Mouse (Mus musculus): Measurements from ENCODE around the gene Caskin1.
A peak's percentile ranks its signal among the peaks of the same experiment; 100 is the strongest.

Caskin1 gene

DNA sequence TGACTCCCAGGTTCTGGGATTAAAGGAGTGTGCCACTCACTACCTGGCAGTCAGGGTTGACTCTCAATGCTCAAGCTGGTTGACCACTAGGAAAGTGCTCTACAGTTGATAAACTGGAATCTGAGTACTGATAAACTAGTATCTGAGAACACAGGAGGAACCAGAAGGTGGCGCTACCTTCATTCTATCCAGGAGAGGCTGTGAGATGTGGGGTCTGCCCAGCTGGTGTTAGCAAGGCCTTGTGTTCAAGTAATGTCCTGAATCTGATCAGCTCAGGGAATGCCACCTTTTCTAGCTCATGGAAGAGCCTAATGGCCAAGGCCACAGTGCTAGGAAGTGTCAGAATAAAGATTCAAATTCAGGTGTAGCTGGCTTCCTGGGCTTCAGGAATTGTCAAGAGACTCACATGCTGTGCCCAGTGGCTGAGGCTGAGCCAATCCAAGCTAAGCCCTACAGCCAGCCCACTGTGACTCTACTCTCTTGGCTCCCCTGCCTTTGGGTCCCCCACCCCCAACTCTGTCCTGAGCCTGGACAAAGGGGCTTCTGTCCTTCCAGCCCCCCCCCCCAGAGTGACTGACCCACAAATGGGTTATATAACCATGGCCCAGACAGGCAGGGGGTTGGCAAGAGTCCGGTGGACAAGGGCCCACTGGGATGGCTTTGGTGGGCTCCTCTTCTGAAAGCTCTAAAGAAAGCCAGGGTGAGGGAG, 6.4 kb downstream of the Caskin1 start:
- DNase-seq (ENCODE audit: low spot score), result peak; percentile 60

DNA sequence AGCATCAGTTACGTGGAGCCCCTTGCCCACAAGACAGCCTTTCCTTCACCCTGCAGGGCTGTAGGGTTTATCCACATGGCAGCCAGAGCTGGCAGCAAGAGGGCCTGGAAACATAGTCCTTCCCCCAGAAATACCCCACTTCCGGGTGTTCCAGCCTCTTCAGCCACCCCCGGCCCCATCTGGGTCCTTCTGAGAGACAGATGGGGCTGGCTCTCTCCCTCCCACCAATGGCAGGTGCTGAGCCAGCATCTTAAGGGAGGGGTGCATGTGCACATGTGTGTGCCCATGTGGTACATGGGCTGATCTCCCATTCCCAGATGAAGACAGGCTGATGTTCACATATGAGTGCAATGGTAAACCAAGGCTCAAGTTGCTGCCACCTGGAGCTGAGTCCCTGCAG, 7.0 kb downstream of the Caskin1 start:
- no peak for DNase-seq (ENCODE audit: low spot score)

DNA sequence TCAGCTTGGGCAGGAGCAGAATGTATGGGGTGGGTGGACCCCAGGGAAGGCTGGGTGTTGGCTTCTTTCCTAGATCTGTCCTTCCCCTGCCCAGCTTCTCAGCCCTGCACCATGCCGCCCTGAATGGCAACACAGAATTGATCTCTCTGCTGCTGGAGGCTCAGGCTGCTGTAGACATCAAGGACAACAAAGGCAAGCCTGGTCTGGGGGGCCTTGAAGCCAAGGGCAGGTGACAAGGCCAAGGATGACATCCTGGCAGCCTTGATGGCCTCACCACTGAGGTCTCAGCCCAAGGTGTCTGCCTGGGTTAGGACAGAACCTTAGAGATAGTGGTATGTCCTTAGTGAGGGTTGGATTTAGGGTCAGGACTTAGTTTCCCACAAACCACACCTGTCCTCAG, 7.6 kb downstream of the Caskin1 start:
- DNase-seq (ENCODE audit: low spot score), result no peak

DNA sequence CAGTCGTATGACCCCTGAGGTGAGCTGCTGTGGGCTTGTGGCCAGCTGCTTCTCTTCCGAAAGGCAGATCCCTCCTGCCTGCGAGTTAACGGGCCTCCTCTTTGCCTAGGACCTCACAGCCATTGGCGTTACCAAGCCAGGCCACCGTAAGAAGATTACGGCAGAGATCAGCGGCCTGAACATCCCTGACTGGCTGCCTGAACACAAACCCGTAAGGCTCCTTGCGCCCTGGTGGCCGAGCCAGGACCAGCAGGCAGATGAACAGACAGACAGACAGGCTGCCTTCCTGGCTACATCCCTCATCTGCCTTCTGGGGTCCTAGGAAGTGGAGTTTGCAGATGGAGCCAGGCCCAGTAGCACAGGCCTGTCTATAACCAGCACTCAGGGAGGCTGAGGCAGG, 13.8 kb downstream of the Caskin1 start:
- no peak for DNase-seq (ENCODE audit: low spot score)

DNA sequence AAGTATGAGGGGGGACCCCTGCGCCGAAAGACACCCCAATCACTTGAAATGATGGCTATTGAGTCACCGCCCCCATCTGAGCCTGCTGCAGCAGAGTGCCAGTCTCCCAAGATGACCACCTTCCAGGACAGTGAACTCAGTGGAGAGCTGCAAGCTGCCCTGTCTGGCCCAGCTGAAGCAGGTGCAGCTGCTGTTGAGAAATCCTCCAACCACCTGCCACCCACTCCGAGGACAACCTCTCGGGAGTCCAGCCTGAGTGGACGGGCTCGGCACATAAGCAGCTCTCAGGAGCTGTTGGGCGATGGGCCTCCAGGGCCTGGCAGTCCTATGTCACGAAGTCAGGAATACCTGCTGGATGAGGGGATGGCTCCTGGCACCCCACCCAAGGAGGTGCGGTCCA, 15.7 kb downstream of the Caskin1 start:
- no peak for DNase-seq (ENCODE audit: low spot score)

DNA sequence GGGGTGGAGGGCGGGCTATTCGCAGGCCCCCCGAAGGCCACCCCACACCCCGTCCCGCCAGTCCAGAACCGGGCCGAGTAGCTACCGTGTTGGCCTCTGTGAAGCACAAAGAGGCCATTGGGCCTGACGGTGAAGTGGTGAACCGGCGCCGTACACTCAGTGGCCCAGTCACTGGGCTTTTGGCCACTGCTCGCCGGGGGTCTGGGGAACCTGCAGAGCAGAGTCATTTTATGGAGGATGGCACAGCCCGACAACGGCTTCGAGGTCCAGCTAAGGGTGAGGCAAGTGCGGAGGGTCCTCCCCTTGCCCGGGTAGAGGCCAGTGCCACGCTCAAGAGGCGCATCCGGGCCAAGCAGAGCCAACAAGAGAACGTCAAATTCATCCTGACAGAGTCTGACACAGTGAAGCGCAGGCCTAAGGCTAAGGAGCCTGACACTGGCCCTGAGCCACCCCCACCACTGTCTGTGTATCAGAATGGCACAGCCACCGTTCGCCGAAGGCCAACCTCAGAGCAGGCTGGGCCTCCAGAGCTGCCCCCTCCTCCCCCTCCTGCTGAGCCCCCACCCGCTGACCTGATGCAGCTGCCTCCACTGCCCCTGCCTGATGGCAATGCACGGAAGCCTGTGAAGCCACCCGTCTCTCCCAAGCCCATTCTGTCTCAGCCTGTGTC, 17.0 kb downstream of the Caskin1 start:
- DNase-seq (ENCODE audit: low spot score), result no peak

DNA sequence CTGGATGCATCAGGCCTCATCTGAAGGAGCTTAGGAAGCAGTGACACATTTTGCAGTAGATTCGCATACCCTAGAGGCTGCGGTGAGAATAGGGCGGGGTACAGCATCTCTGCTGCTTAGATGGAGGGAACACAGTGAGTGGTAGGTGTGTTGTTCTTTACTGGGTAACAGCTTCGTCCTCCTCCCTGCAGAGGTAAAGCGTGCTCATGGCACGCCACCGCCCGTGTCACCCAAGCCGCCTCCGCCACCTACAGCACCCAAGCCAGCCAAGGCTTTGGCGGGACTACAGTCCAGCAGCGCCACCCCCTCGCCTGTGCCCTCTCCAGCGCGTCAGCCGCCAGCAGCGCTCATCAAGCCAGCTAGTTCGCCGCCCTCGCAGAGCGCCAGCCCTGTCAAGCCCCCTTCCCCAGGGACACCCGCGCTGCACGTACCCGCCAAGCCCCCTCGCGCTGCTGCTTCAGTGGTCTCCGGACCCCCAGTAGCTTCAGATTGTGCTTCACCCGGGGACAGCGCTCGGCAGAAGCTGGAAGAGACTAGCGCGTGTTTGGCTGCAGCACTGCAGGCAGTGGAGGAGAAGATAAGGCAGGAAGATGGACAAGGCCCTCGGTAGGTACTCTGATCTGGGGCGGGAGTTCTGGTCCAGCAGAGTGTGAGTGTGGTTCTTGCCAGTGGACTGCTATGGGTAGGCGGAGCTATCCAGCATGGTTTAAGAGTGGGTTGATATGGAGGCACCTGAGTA, 18.1 kb downstream of the Caskin1 start:
- DNase-seq (ENCODE audit: low spot score), result no peak

DNA sequence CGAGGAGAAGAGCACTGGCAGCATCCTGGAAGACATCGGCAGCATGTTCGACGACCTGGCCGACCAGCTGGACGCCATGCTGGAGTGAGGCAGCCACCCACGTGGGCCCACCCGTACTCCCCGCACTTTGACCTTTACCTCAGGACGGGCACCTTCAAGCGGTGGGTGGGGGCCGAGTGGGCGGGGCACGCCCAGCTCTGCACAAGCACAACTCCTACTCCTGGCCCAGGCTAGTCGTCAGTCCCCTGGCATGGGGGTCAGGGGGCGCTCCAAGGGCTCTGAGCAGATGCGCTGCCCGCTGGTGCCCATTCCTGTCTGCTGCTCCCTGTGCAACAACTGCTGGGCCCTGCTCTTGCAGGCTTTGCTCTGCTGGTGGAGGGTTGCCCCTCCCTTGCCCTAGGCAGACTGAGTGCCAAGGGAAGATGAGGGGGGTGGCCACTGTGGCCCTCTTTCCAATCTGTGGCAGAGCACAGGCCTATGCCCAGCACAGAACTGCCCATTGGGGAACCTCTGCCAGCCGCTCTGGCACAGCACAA, 18.8 kb downstream of the Caskin1 start:
- no peak for DNase-seq (ENCODE audit: low spot score)

DNA sequence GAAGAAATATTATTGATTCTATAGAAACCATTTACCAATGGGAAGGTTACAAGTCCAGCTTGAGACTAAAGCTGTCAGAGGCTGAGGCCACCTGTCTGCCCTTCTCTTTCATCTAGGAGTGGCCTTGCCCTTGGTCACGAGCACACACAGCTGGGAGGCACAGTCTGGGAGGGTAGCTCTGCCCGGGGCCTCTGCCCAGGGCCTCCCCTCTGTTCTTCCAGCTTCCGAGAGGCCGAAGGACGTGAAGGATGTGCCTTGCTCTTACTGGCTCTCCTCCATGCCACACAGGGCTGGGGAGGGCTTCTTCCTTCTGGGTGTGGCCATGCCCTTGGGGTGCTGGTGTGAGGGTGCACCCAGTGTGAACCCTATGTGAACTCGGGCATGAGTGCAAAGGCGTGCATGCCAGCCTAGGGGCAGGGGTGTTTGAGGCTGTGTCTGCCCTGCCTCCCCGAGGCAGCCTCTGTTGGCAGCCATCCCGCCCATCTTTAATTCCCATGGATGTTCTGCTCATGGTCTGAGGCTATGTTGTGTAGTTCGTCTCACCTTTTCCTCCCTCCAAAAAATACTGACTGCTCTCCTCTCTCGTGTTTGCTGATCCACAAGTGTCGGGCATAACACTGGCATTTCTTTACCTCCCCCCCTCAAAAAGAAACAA, 19.5 kb downstream of the Caskin1 start:
- DNase-seq (ENCODE audit: low spot score), result no peak

DNA sequence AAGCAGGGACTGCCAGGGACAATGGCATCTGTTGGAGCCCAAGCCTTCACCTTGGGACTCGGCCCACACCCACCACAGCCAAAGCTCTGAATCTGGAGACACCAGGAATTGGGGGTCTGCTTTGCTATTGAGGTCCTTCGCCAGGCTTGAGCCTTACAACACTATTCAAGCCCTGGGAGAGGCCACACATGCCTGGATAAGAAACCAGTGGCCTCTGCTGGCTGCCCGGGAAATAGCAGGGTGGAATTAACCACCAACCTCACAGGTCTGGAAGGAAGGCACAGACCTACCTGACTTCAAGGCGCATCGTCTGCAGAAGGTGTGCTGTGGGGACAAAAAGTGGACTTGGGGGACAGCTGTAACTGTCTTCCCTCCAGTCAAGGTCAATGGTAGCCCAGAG, 25.2 kb downstream of the Caskin1 start:
- DNase-seq (ENCODE audit: low spot score), result no peak

DNA sequence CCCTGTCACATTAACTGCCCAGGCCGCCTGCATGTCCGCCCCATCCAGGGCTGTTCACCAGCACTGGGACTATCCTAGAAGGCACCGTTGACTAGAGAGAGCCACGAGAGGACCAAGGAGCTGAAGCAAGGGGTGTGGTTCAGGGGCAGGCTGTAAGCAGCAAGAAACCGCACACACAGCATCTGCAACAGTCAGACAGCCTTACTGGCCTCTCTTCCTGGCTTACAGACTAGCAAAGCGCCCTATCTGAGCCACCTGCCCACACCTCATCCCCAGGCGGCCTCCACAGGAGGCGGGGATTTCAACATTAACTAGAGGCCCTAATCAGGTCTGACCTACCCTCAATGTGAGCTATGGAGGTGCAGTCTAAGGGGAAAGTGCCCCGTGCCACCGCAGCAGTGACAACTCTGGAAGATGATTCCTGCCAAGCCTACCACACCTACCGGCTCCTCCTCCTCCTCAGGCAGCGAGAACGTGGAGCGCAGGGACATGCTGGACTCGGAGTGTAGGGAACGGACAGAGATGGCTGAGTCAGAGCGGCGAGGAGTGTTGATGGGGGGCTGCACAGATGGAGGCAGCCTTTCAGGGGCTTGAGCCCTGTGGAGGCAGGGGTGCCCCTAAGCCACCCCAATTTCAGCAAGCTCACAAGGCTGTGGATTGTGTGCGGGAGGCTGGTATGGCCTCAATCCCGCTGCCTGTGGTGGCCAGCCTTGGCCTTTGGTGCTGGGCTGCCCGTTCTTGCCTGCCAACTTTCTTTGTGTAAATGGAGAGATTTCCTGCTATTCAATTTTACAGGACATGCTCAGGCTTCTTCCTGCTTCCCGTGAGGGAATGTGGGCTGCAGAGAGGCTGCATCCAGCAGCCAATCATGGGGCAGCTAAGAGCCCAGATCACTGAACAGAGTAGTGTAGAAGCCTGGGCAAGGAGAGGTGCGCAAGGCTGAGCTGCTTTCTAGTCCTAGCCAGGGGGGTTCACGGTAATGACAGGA, 26.2 kb downstream of the Caskin1 start:
- DNase-seq (ENCODE audit: low spot score), result no peak

DNA sequence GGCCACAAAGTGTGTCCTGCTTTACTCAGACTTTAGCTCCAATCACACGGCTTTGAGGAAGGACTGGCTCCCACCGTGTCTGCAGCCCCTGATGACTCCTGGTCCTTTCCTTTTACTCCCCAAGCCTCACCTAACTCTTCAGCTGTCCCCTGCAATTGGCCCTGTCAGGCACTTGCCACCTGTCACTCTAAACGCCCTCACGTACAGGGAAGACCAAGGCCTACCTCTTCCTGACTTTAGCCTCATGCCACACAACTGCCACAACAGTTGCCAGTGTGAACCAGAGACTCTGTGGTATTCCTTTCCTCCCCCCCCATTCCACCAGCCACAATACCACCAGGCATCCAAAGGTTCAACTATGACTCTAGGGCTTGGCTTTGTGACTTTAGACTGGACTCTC, 32.0 kb downstream of the Caskin1 start:
- DNase-seq (ENCODE audit: low spot score), result no peak

DNA sequence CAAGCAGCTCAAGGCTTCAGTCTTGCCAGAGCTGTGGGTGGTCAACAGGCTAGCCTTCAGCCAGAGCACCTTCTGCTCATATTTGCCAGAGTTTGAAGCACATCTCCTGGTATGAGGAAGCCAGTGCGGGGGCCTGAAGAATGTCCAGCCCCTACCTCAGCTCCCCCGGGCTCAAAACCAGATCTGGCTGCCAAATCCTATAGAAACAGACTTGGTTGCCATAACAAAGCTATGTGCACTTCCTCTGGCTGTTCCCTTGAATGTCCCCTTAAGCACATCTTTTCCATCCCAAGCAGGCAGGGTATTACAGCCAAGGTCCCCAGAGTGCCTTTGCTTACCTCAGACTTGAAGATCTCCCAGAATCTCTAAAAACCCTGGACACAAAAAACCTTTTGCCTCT, 36.3 kb downstream of the Caskin1 start:
- no peak for DNase-seq (ENCODE audit: low spot score)

DNA sequence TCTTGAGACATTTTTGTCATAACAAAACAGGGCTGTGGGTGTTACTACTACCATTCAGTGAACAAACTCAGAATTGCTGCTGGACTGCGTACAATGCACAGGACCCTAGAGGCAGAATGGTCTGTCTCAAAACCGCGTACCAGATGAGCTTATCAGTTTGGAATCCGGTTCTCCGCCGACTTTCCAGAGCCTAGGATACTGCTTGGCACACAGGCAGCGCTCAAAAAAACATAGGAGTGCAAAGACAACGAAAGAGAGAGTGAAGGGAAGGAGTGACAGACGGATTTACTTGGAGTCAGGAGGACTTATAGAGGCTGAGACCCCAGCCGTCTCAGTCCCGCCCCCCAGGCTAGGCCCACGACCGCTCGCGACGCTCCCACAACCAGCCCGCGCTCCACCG, 38.9 kb downstream of the Caskin1 start:
- peak; percentile 36 for DNase-seq (ENCODE audit: low spot score)

DNA sequence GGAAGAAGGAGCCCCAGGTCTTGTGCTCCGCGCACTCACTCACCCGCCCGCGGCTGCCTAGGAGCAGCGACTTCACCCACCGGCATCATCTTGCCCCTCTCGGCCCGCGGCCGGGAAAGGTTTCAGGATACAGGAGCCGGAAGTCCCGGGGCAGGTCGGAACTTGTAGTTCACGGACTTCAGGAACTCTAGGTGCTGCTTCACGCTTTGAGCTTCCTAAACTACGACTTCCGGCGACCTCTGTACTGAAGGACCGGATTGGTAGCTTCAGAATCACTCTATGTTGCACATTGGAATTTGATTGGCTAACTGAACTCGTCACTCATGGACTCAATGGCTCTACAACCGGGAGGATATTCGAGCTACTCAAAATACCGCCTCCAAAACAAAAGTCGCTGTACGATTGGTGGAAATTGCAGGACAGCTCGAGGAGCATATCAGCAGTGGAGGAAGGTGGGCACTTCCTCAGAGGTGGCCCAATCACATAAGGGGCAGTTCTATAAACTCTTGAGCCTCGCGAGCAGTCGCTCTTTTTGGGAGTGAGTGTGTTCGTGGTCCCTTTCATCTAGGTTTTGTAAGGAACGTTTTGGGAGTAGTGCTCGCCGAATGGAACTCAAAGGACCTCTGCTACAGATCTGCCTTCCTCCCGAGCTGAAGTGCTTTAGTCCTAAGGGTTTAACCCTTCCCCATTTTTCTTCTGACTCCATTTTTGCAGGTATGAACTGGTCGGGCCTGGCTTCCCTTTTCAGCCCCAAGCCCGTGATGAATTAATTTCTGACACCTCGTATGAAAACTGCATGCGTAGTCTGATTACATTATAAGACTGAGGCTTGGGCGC, 39.5 kb downstream of the Caskin1 start, which contains the start of gene Traf7:
Gene Traf7 (minus strand): TSS at position 216 of the 837 bp plus-strand sequence.
- peak; percentile 100 for DNase-seq (ENCODE audit: low spot score)

DNA sequence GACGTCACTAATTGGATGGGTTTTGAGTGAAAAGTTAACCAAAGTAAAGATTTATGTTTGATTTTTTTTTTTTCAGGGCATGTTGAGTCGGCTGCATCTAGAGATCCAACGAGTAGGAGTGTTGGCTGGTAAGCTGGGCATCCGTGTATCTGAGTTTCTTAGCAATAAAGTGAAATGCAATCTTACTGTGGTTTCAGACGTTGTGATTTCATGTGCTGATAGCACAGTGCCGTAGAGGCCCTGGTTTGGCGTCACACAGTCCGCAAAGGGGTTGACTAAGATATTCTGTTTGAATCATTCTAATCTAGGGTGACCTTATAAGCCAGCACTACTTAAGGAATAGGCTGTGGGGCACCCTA, 40.1 kb downstream of the Caskin1 start:
- peak; percentile 31 for DNase-seq (ENCODE audit: low spot score)

DNA sequence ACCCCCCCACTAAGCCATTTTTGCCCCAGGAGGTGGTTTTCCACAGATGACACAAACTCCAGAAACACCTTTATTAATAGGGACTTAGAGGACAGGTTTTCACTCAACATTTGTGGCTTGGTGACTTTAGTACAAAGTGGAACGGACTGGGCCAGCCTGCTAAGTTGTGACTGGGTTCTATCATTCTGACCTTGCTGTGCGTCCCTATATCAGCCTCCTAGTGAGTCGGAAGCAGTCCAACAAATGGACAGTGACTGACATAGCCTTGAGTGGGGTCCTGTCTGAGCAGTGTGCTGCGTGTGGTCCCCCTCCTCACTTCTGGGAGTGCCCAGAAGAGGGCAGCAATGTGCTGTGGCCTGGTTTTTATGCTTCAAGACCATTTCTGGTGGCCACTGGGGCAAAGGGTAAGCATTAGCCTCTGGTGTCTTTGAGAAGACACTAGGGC, 40.6 kb downstream of the Caskin1 start:
- peak; percentile 57 for DNase-seq (ENCODE audit: low spot score)

DNA sequence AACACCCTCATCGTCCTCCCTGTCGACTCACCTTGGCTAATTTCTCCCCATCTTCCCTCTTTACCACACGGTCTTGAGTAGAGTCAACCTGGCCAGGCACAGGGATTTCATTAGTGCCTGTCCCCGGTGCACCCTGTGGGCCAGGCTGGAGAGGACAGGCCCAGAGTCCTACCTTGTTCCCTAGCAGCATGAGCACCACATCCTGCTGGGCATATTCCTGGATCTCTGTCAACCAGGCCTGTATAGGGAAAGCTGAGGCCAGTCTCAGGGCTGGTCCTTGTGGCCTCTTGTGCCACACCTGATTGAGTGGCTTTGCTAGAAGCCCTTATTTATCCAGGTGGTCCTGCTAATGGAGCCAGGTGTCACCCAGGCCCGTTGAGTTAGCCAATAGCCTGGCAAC, 41.5 kb downstream of the Caskin1 start:
- no peak for DNase-seq (ENCODE audit: low spot score)

DNA sequence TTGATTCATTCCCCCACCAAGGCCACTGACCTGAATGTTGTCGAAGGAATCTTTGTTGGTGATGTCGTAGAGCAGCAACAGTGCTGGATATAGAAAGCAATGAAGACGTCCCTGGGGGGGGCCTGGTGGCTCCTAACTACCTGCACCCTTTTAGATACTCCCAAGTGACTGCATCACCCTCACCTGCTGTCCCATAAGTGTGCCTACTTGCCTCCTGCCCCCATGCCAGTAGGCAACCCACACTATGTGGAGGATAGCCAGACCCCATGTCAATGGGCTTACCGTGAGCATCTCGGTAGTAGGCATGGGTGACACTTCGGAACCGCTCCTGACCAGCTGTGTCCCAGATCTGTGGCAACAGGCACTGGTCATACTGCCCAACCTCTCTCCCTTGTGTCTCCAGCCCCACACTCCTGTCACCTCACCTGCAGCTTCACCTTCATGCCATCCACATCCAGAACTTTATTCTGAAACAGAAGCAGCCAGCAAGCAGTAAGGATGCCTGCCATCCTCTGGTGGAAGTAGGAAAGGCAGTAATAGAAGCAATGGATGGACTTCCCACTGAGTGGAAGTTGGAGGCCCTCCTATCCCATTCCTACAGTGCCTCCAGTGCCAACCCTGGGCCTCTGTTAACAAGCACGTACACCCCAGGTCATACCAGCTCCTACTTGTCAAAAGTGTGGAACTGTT, 42.1 kb downstream of the Caskin1 start:
- DNase-seq (ENCODE audit: low spot score), result no peak

DNA sequence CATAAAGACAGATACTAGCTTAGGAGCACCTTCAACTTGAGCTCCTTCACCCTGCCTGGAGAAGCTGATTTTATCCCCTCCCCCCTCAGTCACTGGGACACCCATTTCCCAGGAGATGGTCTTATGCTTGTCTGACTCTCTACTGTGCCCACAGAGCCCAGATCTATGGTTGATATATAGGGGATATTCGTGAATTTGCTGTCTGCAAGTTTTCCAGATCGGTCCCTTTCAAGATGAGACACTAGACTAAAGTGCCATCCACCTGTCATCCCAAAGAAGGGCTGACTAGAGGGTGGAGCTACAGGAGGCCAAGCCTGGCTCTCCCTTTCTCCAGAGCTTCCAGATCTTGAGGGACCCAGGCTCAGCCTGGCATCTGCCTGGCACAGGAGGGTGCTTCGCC, 42.7 kb downstream of the Caskin1 start:
- DNase-seq (ENCODE audit: low spot score), result no peak

Data from c-Kit-positive CD71-positive TER-119-positive erythroid progenitor cells, embryonic 14.5 days (primary cell).